Mouse (Mus musculus) forebrain, embryonic 14.5 days (tissue): ENCODE data around the gene Il1r1. TPM values are rescaled to one million over a fixed set of nuclear protein-coding genes. Genes with fewer than 3 reads are reported as not detected.

Experiments
- ATAC-seq: fragments of 200-750 bp; cut with Nextera tagmentation; 2 replicates; pipeline ENCODE4 v1.8.0; 2017; ENCODE audit warnings: mild to moderate bottlenecking, moderate library complexity
- DNase-seq: peaks from one replicate; pipeline ENCODE4 v3.0.0-alpha.2; 2015; ENCODE audit warnings: low spot score
- H3K27ac ChIP-seq: fragments of 300-500 bp; sonication (generic); 2 replicates; pipeline ENCODE4 v1.5.1; 2014; ENCODE audit warnings: low read depth, mild to moderate bottlenecking, control low read depth, low read length, moderate library complexity
- H3K27me3 ChIP-seq: fragments of 300-500 bp; sonication (generic); replicated peaks from 2 replicates; pipeline ENCODE4 v1.6.1; 2014; ENCODE audit warnings: low read length, control low read depth, mixed read lengths; ENCODE audit not compliant: control insufficient read depth, insufficient read depth
- H3K36me3 ChIP-seq: fragments of 300-500 bp; sonication (generic); 2 replicates; pipeline ENCODE4 v1.6.1; 2014; ENCODE audit warnings: low read length, control low read depth; ENCODE audit not compliant: control insufficient read depth, insufficient read depth
- H3K4me1 ChIP-seq: fragments of 300-500 bp; sonication (generic); 2 replicates; pipeline ENCODE4 v1.6.1; 2014; ENCODE audit warnings: antibody characterized with exemption, low read length, control low read depth; ENCODE audit not compliant: control insufficient read depth, insufficient read depth
- H3K4me2 ChIP-seq: fragments of 300-500 bp; sonication (generic); 2 replicates; pipeline ENCODE4 v1.6.1; 2014; ENCODE audit warnings: mild to moderate bottlenecking, control low read depth, low read length
- H3K4me3 ChIP-seq: fragments of 300-500 bp; sonication (generic); 2 replicates; pipeline ENCODE4 v1.5.1; 2014; ENCODE audit warnings: low read depth, low read length, control low read depth
- H3K9ac ChIP-seq: fragments of 300-500 bp; sonication (generic); 2 replicates; pipeline ENCODE4 v1.6.1; 2014; ENCODE audit warnings: mild to moderate bottlenecking, low read length, control low read depth, moderate library complexity
- H3K9me3 ChIP-seq: fragments of 300-500 bp; sonication (generic); replicated peaks from 2 replicates; pipeline ENCODE4 v1.6.1; 2016; ENCODE audit warnings: low read length, control low read depth, mixed read lengths; ENCODE audit not compliant: control insufficient read depth
- WGBS: fragments of 180-500 bp; shearing (Covaris S2); extraction: QIAGEN DNeasy Blood & Tissue Kit; methylation state at CpG from one replicate; pipeline ENCODE4 v1.1.7; 2014; 5-methylcytosine and 5-hydroxymethylcytosine counted together
- polyA plus RNA-seq: library from polyadenylated mRNA; unstranded; fragments of >200 nt; fragmentation: Nextera tagmentation; extraction: Ambion mirVana; gene quantifications from 2 replicates; pipeline ENCODE4 v1.2.1, GENCODE M21; 2014

The Il1r1 gene
- polyA plus RNA-seq, 1 experiment from 2014 or later, result 0.70 TPM

- Histone ChIP-seq H3K9me3 (no peaks in the 10 kb centered on the region), H3K27me3 (no peaks in the 10 kb centered on the region), H3K4me3 (no peak overlapping the region), H3K9ac (no peak overlapping the region), H3K4me1 (no peaks in the 10 kb centered on the region), H3K27ac (no peak overlapping the region), H3K4me2 (no peak overlapping the region), H3K36me3 (no peaks in the 10 kb centered on the region)
- WGBS, result 73% methylated on average over 2 of the region's 2 CpGs
- DNase-seq (no peak), ATAC-seq (no peak)
These were observed 81.2 kb downstream of the Il1r1 start for GRCm38 (mm10) chr1:40306111-40306510.

GRCm38 (mm10) chr1:40311123-40311522 lies 86.2 kb downstream of the Il1r1 start:
- ATAC-seq (no peak), DNase-seq (no peak)
- Histone ChIP-seq H3K4me3 (no peak overlapping the region), H3K9ac (no peak overlapping the region), H3K27ac (no peak overlapping the region), H3K27me3 (no peaks in the 10 kb centered on the region), H3K36me3 (no peaks in the 10 kb centered on the region), H3K9me3 (no peaks in the 10 kb centered on the region), H3K4me2 (no peak overlapping the region), H3K4me1 (no peaks in the 10 kb centered on the region)
- 87% methylated on average over 3 of the region's 3 CpGs for WGBS

- H3K4me1 ChIP-seq, result no peaks in the 10 kb centered on the region
- H3K9me3 ChIP-seq, result no peaks in the 10 kb centered on the region
- WGBS, result 75% methylated on average over 2 of the region's 2 CpGs
- H3K36me3 ChIP-seq, result no peaks in the 10 kb centered on the region
- DNase-seq (no peak), ATAC-seq (no peak)
- H3K4me3 ChIP-seq, result no peak overlapping the region
- no peaks in the 10 kb centered on the region for H3K27me3 ChIP-seq
- H3K9ac ChIP-seq, result no peak overlapping the region
- H3K4me2 ChIP-seq, result no peak overlapping the region
- H3K27ac ChIP-seq, result no peak overlapping the region
These were observed 86.7 kb downstream of the Il1r1 start for GRCm38 (mm10) chr1:40311625-40312024.

GRCm38 (mm10) chr1:40314016-40314415 lies 89.1 kb downstream of the Il1r1 start:
- no peak overlapping the region for H3K9ac ChIP-seq
- no peak overlapping the region for H3K4me3 ChIP-seq
- H3K36me3 ChIP-seq, result no peaks in the 10 kb centered on the region
- H3K27ac ChIP-seq, result no peak overlapping the region
- H3K4me2 ChIP-seq, result no peak overlapping the region
- H3K4me1 ChIP-seq, result no peaks in the 10 kb centered on the region
- no peak for DNase-seq
- no peak for ATAC-seq
- 82% methylated on average over 12 of the region's 12 CpGs for WGBS
- H3K9me3 ChIP-seq, result no peaks in the 10 kb centered on the region
- H3K27me3 ChIP-seq, result no peaks in the 10 kb centered on the region

GRCm38 (mm10) chr1:40317657-40318056 lies 92.8 kb downstream of the Il1r1 start:
- ATAC-seq (no peak), DNase-seq (no peak)
- Histone ChIP-seq H3K9ac (no peak overlapping the region), H3K4me2 (no peak overlapping the region), H3K4me1 (no peaks in the 10 kb centered on the region), H3K27me3 (no peaks in the 10 kb centered on the region), H3K9me3 (no peaks in the 10 kb centered on the region), H3K4me3 (no peak overlapping the region), H3K36me3 (no peaks in the 10 kb centered on the region), H3K27ac (no peak overlapping the region)
- 90% methylated on average over 8 of the region's 8 CpGs for WGBS

GRCm38 (mm10) chr1:40321824-40322223 lies 96.9 kb downstream of the Il1r1 start:
- Histone ChIP-seq H3K27me3 (peaks cover 18% of the 10 kb centered on the region), H3K9ac (no peak overlapping the region), H3K9me3 (no peaks in the 10 kb centered on the region), H3K27ac (no peak overlapping the region), H3K4me3 (no peak overlapping the region), H3K36me3 (no peaks in the 10 kb centered on the region), H3K4me1 (0 out of 2 replicates have a peak, but pooled peaks cover 5% of the 10 kb centered on the region), H3K4me2 (no peak overlapping the region)
- DNase-seq (no peak), ATAC-seq (no peak)
- WGBS, result 88% methylated on average over 6 of the region's 6 CpGs

- Histone ChIP-seq H3K36me3 (no peaks in the 10 kb centered on the region), H3K27ac (no peak overlapping the region), H3K4me1 (0 out of 2 replicates have a peak, but pooled peaks cover 5% of the 10 kb centered on the region), H3K4me3 (no peak overlapping the region), H3K9me3 (no peaks in the 10 kb centered on the region), H3K4me2 (no peak overlapping the region), H3K9ac (no peak overlapping the region), H3K27me3 (peaks cover 18% of the 10 kb centered on the region)
- DNase-seq, result no peak
- no peak for ATAC-seq
- 89% methylated on average over 3 of the region's 3 CpGs for WGBS
These were observed 97.7 kb downstream of the Il1r1 start for GRCm38 (mm10) chr1:40322543-40322942.

- Histone ChIP-seq H3K9ac (peak within 1 kb of the TSS; percentile 35; the same call in 1 of the 2 replicates), H3K27ac (no peak within 1 kb of the TSS), H3K9me3 (no peaks in the 10 kb centered on the region), H3K4me1 (0 out of 2 replicates have a peak, but pooled peaks cover 5% of the 10 kb centered on the region), H3K27me3 (peaks cover 18% of the 10 kb centered on the region), H3K4me3 (peak within 1 kb of the TSS; percentile 29), H3K36me3 (no peaks in the 10 kb centered on the region), H3K4me2 (peak within 1 kb of the TSS; percentile 58)
- DNase-seq, result no peak
- ATAC-seq, result no peak
- 37% methylated on average over 6 of the region's 6 CpGs for WGBS
These were observed 99.6 kb downstream of the Il1r1 start, which contains the start of gene Il1rl2 for GRCm38 (mm10) chr1:40324457-40324856. Gene Il1rl2, plus strand, starts transcription at chr1:40324610.

- peak overlapping the region; percentile 58 for H3K4me2 ChIP-seq
- DNase-seq (peak; percentile 8), ATAC-seq (no peak)
- 0 out of 2 replicates have a peak, but pooled peaks cover 5% of the 10 kb centered on the region for H3K4me1 ChIP-seq
- H3K9me3 ChIP-seq, result no peaks in the 10 kb centered on the region
- WGBS, result 6% methylated on average over 22 of the region's 22 CpGs
- H3K9ac ChIP-seq, result peak overlapping the region; percentile 35
- no peak overlapping the region for H3K27ac ChIP-seq
- H3K4me3 ChIP-seq, result peak overlapping the region; percentile 29
- H3K27me3 ChIP-seq, result peaks cover 18% of the 10 kb centered on the region
- H3K36me3 ChIP-seq, result no peaks in the 10 kb centered on the region
These were observed 100.2 kb downstream of the Il1r1 start for GRCm38 (mm10) chr1:40324955-40325702.
